Mouse (Mus musculus) left cerebral cortex, postnatal 10 days (tissue): ENCODE results near the gene Pex26. TPM values are rescaled to one million over a fixed set of nuclear protein-coding genes. Genes with fewer than 3 reads are reported as not detected.
A peak's percentile ranks its signal among the peaks of the same experiment; 100 is the strongest.

ENCODE experiments used
- DNase-seq, 2 experiments: peaks; one replicate each; pipeline ENCODE4 v3.0.0; 2021 to 2022; ENCODE audit warnings: low spot score in 2 of 2, mixed read lengths in 1 of 2; ENCODE audit errors: extremely low spot score in 1 of 2
- intact Hi-C: fragments of 180-260 bp; cut with DNase I; formaldehyde crosslinking; loops from one replicate; pipeline ENCODE4 v1.15.1; 2025
- total RNA-seq, 2 experiments: library from RNA; stranded (reverse); gene quantifications; 2 replicates each; pipeline ENCODE4 v1.2.3; 2021

Gene Pex26
- total RNA-seq, 2 experiments from 2014 or later, result 13.9 to 15.1 TPM

- intact Hi-C loops, result no loop called here
Observed at GRCm38 (mm10) chr6:121194061-121194955, 10.8 kb downstream of the Pex26 start.

GRCm38 (mm10) chr6:121194956-121195731, 11.7 kb downstream of the Pex26 start:
- no peak for DNase-seq
- intact Hi-C loops, result no loop called here

More at GRCm38 (mm10) chr6:121194061-121194955, 10.8 kb downstream of the Pex26 start:
- DNase-seq, result no peak

- DNase-seq, result no peak
- intact Hi-C loops, result no loop called here
Observed at GRCm38 (mm10) chr6:121197807-121198365, 14.4 kb downstream of the Pex26 start.

- DNase-seq, result no peak
- intact Hi-C loops, result no loop called here
Observed at GRCm38 (mm10) chr6:121200458-121200857, 17.0 kb downstream of the Pex26 start.

- no peak for DNase-seq
- intact Hi-C loops, result no loop called here
Observed at GRCm38 (mm10) chr6:121202026-121202425, 18.6 kb downstream of the Pex26 start.

GRCm38 (mm10) chr6:121206481-121206880, 23.0 kb downstream of the Pex26 start:
- intact Hi-C loops, result no loop called here
- no peak for DNase-seq

GRCm38 (mm10) chr6:121209584-121209983, 26.1 kb downstream of the Pex26 start:
- intact Hi-C loops, result no loop called here
- DNase-seq, result no peak

GRCm38 (mm10) chr6:121210149-121210925, 26.9 kb downstream of the Pex26 start, which contains the start of gene Tuba8:
Tuba8 (plus strand) TSS chr6:121210696.
- DNase-seq, result peak in 1 of 2 experiments; percentile 76
- intact Hi-C loops, result no loop called here

GRCm38 (mm10) chr6:121210926-121211289, 27.4 kb downstream of the Pex26 start:
- intact Hi-C loops, result no loop called here
- no peak for DNase-seq

- intact Hi-C loops, result no loop called here
- no peak for DNase-seq
Observed at GRCm38 (mm10) chr6:121211743-121212142, 28.3 kb downstream of the Pex26 start.

- no peak for DNase-seq
- intact Hi-C loops, result no loop called here
Observed at GRCm38 (mm10) chr6:121212988-121213387, 29.5 kb downstream of the Pex26 start.

- intact Hi-C loops, result no loop called here
- DNase-seq, result no peak
Observed at GRCm38 (mm10) chr6:121214221-121214620, 30.8 kb downstream of the Pex26 start.

- DNase-seq, result no peak
Observed at GRCm38 (mm10) chr6:121214667-121215330, 31.3 kb downstream of the Pex26 start.

GRCm38 (mm10) chr6:121215336-121215735, 31.9 kb downstream of the Pex26 start:
- intact Hi-C loops, result no loop called here
- no peak for DNase-seq

More at GRCm38 (mm10) chr6:121214667-121215330, 31.3 kb downstream of the Pex26 start:
- intact Hi-C loops, result no loop called here

- no peak for DNase-seq
- intact Hi-C loops, result no loop called here
Observed at GRCm38 (mm10) chr6:121215896-121216295, 32.4 kb downstream of the Pex26 start.

- intact Hi-C loops, result no loop called here
- DNase-seq, result no peak
Observed at GRCm38 (mm10) chr6:121216589-121217255, 33.3 kb downstream of the Pex26 start.

- no peak for DNase-seq
Observed at GRCm38 (mm10) chr6:121218002-121218401, 34.5 kb downstream of the Pex26 start.

GRCm38 (mm10) chr6:121219406-121219805, 35.9 kb downstream of the Pex26 start:
- no peak for DNase-seq
- intact Hi-C loops, result no loop called here

More at GRCm38 (mm10) chr6:121218002-121218401, 34.5 kb downstream of the Pex26 start:
- intact Hi-C loops, result no loop called here
